Mouse (Mus musculus) bone marrow, adult 2 months (tissue): ENCODE data around the gene Gins2. TPM values are rescaled to one million over a fixed set of nuclear protein-coding genes. Genes with fewer than 3 reads are reported as not detected.

ENCODE experiments used
- H3K27ac ChIP-seq: fragments of 200-500 bp; 2 replicates; pipeline ENCODE4 v1.5.1; 2012; ENCODE audit warnings: low read depth, mild to moderate bottlenecking, control low read depth, inconsistent platforms, low read length; ENCODE audit not compliant: control insufficient read depth, poor library complexity, insufficient read depth
- H3K4me1 ChIP-seq: fragments of 200-500 bp; 2 replicates; pipeline ENCODE4 v1.6.1; 2011; ENCODE audit warnings: low read length; ENCODE audit not compliant: control insufficient read depth, insufficient read depth
- H3K4me3 ChIP-seq: fragments of 200-500 bp; replicated peaks from 2 replicates; pipeline ENCODE3; 2011; ENCODE audit warnings: mild to moderate bottlenecking, low read depth, low read length, control low read depth; ENCODE audit not compliant: control insufficient read depth
- CTCF ChIP-seq: fragments of 200-500 bp; IDR thresholded peaks from 2 replicates; pipeline ENCODE4 v1.5.1; 2011; ENCODE audit warnings: low read length, control low read depth; ENCODE audit not compliant: control insufficient read depth, insufficient read depth
- POLR2A ChIP-seq: fragments of 200-500 bp; IDR thresholded peaks from 2 replicates; pipeline ENCODE4 v1.6.1; 2011; ENCODE audit warnings: low read depth, mild to moderate bottlenecking, control low read depth, low read length, borderline replicate concordance; ENCODE audit not compliant: control insufficient read depth
- WGBS: fragments of 180-500 bp; shearing (Covaris S2); methylation state at CpG from one replicate; pipeline ENCODE4 v1.1.7; 2018; 5-methylcytosine and 5-hydroxymethylcytosine counted together
- polyA plus RNA-seq: library from polyadenylated mRNA; stranded (reverse); fragments of >200 nt; gene quantifications from 2 replicates; pipeline ENCODE4 v1.2.4, GENCODE M21; 2011; ENCODE audit warnings: low replicate concordance; ENCODE audit not compliant: missing spikeins, insufficient read depth, insufficient read length

Gins2 gene
- polyA plus RNA-seq, 1 experiment = 20.0 TPM

DNA sequence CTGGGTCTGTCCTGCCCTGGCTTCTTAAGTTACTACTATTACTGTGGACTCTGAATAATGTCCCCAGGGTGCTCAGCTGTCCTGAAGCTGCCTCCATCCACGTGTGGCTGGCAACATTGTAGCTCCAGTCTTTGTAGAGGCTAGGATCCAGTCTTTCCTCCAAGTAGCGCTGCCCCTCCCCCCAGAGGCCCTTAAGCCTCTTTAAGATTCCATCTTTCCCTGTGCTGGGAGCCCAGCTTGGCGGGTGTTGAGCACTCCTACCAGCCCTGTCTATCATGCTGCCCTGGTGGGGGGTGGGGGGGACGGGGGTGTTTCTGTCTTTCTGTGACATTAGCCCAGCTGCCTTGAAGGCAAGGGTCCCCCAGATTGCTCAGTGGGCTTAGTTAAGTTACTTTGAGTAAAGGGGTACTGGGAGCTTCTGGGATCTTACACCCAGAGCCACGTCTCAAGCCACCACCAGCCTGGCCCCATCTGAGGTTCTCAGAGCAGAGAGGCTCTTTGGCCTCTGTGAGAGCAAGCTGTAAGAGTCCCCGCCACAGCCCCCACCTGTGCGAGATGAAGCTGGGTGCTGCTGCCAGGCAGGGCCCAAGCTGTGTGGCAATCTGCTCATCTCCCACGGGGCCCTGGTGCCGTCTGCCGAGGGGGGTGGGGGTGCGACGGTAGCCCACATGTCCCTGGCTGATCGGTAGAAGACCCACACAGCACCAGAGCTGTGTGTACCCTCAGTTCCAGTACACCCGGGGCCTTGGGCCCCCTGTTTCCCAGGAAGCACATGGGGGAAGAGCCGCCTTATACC is 31.7 kb downstream of the Gins2 start:
- Histone ChIP-seq H3K27ac (no peak overlapping the region), H3K4me3 (no peak overlapping the region), H3K4me1 (peaks cover 3% of the 10 kb centered on the region; the same call in 1 of the 2 replicates)
- 55% methylated on average over 15 of the region's 15 CpGs for WGBS
- TF ChIP-seq CTCF (no peak), POLR2A (no peak)

DNA sequence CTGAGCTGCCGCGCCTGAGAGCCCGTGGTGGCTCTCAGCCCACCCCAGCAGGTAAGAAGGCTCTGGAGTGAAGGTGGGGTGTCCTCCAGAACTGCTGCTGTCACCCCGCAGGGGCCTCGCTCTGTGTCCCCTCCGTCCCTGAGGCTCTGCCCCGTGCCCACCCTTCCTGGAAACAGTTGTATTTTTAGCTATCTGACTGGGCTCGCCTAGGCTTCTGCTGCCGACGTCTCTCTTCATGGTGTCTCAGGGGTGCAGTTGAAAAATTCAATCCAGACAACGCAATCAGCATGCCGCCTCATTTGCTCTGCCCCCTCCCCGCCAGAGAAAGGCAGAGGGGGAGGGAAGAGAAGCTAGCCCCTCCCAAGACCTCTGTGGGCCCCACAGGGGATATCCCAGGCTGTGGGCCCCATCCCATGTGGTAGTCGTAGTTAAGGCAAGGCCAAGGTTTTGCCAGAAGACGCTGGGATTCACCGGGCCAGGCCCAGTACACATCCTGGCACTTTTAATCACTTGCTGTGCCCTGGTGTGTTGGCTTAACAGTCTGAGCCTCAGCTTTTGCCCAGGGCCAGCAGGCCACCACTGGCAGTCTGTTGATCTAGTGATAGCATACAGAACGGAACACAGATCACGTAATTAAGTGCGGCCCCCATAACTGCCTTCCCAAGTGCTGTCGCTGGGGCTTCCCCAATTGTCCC is 32.8 kb downstream of the Gins2 start:
- 79% methylated on average over 20 of the region's 20 CpGs for WGBS
- no peak for TF ChIP-seq CTCF
- no peak for TF ChIP-seq POLR2A
- no peak overlapping the region; the same call in 1 of the 2 replicates for H3K27ac ChIP-seq
- H3K4me3 ChIP-seq = no peak overlapping the region
- H3K4me1 ChIP-seq = peaks cover 2% of the 10 kb centered on the region; the same call in 1 of the 2 replicates

DNA sequence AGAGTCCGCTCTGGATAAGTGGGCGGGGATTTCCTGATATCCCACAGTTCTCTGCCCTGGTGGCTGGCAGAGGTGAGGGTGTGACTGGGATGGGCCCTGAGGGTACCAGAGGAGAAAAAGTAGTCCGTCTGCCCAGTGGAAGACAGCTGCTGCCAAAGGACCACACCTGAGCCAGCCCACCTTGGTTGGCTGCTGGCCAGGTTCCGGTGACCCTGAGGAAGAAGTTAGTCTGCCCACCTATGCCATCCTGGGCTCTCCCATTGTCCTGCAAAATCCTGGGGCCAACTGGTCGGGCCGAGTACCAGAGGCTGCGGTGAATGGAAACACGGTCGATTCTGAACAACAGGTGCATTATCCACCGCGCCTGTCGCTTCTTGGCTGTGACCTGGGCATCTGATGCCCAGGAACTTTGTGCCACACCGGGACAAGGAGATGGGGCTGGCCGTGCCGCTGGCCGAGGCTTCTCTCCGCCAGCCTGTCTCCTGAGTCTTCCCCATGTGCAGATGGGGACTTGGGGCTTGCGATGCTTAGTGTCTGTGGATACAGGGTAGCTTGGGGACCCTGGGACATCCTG is 34.6 kb downstream of the Gins2 start:
- 94% methylated on average over 18 of the region's 18 CpGs for WGBS
- H3K4me1 ChIP-seq = peaks cover 2% of the 10 kb centered on the region; the same call in 1 of the 2 replicates
- H3K4me3 ChIP-seq = no peak overlapping the region
- TF ChIP-seq CTCF = no peak
- no peak for TF ChIP-seq POLR2A
- no peak overlapping the region; the same call in 1 of the 2 replicates for H3K27ac ChIP-seq

DNA sequence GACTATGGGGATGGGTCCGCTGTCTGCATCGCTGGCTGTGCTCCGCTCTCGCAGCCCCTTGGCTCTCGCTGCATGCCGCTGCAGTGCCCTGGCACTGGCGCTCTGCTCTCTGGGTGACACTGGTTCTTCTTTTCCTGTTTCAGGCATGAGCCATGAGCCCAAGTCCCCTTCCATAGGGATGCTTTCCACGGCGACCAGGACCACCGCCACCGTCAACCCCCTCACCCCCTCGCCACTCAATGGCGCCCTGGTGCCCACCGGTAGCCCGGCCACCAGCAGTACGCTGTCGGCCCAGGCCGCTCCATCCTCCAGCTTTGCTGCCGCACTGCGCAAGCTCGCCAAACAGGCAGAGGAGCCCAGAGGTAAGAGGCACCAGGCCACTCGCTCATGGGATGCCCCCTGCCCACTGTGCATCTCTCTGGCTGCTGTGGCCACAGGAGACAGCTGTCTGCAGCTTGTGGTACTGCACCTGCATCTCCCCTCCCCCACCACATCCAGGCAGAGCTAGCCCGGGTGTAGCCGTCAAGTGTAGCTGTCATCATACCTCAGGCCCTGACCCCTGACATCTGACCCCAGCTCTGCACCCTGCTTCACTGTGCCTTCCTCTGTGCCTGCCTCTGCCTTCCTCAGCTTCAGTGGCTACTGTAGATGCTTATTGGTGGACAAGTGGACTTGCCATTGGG is 35.5 kb downstream of the Gins2 start:
- H3K27ac ChIP-seq = no peak overlapping the region
- no peak overlapping the region for H3K4me3 ChIP-seq
- 0 out of 2 replicates have a peak, but pooled peaks have one; percentile 13 for TF ChIP-seq CTCF
- TF ChIP-seq POLR2A = no peak
- H3K4me1 ChIP-seq = peaks cover 2% of the 10 kb centered on the region; the same call in 1 of the 2 replicates
- WGBS = 90% methylated on average over 24 of the region's 24 CpGs

DNA sequence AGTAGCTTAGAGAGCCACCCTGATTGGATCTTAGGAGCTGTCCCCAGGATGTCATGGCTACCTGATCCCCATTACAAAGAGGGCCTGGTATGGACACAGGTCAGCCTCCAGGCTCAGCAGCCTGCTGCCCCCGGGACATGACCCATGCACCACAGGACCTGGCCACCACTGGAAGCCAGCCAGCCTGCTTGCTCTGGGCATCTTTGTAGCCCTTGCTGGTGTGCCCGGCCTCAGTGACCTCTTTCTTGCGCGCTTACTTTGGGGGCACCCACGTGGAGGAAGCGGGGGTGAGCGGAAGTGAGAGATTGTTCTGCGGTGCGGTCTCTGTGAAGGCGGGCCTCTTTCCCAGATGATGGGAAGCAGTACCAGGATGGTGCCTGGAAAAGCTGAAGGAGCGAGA is 36.6 kb downstream of the Gins2 start:
- TF ChIP-seq POLR2A (no peak), CTCF (no peak)
- no peak overlapping the region for H3K4me3 ChIP-seq
- no peak overlapping the region for H3K27ac ChIP-seq
- 80% methylated on average over 11 of the region's 11 CpGs for WGBS
- peaks cover 2% of the 10 kb centered on the region; the same call in 1 of the 2 replicates for H3K4me1 ChIP-seq

DNA sequence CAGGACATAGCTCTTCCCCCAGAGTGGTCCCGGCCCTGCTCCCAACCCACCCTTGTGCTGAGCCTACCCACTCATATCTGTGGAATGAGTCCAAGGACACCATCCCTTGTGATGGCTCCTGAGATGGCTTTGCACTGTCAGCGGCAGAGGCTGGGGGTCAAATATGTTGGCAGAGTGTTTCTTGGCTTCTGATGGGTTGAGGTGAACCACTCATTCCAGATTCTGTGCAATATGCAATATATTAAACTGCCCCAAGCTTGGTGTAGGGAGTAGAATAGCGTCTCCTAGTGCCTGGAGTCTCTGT is 37.5 kb downstream of the Gins2 start:
- Histone ChIP-seq H3K27ac (no peak overlapping the region), H3K4me3 (no peak overlapping the region), H3K4me1 (peaks cover 3% of the 10 kb centered on the region; the same call in 1 of the 2 replicates)
- WGBS = 91% methylated on average over 3 of the region's 3 CpGs
- TF ChIP-seq POLR2A = no peak

DNA sequence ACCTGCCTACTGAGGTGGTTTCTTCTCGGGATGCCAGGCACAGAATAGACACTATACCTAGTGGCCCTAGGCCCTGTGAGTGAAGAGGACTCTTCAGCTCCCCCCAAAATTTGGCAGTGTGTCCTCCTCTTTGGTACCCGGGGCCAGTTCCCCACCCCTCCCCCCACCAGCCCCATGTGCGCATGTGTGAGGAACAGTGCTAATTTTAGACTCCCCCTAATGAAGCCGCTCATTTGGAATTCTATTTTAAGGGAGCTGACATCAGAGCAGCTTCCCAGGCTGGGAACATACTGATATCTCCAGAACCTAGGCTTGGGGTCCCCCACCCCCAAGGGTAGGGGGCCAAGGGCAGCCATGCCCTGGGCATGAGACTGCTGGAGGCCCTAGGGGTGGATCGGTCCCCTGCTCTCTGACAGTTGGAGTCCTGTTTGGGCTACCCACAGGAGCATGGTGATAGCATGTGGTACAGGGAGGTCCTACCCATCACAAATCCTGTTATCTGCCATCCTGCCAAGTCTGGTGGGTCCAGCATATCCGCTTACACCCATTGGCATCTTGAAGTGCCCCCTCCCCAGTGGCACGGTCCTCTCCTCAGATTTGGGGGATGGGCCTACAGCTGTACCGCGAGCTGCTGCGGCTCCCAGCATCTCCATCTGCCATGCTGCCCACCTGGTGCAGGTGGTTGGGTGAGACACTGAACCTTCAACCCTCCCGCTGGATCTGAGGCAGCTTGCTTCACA is 38.0 kb downstream of the Gins2 start:
- TF ChIP-seq POLR2A (no peak), CTCF (no peak)
- Histone ChIP-seq H3K4me1 (peaks cover 3% of the 10 kb centered on the region; the same call in 1 of the 2 replicates), H3K4me3 (no peak overlapping the region), H3K27ac (no peak overlapping the region)
- 76% methylated on average over 11 of the region's 11 CpGs for WGBS
